Mouse (Mus musculus): ENCODE measurements around the gene Pign.

Pign gene

GRCm38 (mm10) chr1:105556078-105556477, 107.4 kb downstream of the Pign start:
- no peak for DNase-seq

GRCm38 (mm10) chr1:105555192-105555718, 108.2 kb downstream of the Pign start:
- no peak for DNase-seq

DNA sequence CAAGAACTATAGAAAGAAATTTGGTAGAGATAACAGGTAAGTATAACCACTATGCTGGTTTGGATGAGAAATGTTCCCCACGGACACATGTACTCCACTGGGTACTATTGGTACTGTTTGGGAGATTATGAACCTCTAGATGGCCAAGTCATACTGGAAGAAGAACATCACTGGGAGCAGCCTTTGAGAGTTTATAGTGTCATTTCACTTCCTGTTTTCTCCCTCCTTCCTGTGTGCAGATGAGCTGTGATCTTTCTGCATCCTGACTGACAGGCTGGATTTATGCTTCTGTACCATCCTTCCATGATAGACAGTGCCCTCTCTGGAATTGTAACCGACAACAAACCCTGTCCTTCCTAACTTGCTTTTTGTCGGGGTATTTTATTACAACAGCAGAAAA, 110.3 kb downstream of the Pign start:
- no peak for DNase-seq

DNA sequence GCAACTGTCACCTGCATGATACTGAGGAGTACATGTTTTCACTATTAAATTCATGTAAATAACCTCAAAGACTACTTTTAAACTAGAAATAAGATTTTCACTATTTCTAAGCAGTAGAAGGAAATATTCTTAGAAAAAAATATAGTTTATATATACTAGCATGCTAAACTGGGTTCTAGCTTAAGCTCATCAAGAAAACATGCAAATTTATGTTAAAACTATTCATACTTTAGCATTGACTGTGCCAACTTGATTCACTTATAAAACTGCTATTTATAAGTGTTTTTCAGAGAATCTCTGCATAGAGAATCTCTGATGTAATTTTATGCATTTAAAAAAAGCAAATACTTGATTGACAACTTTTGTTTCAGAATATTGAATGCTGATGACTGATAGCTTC, 113.3 kb downstream of the Pign start:
- no peak for DNase-seq

- no peak for DNase-seq
Measured at GRCm38 (mm10) chr1:105549648-105550047, 113.8 kb downstream of the Pign start.

GRCm38 (mm10) chr1:105543051-105543450, 120.4 kb downstream of the Pign start:
- no peak for DNase-seq

DNA sequence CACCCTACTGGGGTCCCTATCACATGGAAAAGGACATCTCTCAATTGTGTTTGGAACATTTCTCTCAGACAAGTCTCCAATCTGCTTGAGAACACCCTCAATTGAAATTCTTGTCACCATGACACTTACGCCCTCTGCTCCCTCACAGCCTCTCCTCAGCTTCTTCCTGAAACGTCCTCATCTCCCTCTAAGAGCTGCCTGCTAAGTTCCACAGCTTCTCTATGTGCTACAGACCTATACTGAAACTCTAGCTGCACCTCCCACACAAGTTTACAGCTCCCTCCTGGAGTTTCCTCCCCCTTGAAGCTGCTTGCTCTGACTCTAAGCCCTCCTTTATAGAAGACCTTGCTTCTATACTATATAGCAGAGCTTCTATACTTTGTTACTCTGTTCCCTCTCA, 139.7 kb downstream of the Pign start:
- no peak for DNase-seq

- no peak for DNase-seq
Measured at GRCm38 (mm10) chr1:105522321-105522720, 141.2 kb downstream of the Pign start.

- DNase-seq, result peak; percentile 45 to 71
Measured at GRCm38 (mm10) chr1:105518101-105518500, 145.4 kb downstream of the Pign start.

DNA sequence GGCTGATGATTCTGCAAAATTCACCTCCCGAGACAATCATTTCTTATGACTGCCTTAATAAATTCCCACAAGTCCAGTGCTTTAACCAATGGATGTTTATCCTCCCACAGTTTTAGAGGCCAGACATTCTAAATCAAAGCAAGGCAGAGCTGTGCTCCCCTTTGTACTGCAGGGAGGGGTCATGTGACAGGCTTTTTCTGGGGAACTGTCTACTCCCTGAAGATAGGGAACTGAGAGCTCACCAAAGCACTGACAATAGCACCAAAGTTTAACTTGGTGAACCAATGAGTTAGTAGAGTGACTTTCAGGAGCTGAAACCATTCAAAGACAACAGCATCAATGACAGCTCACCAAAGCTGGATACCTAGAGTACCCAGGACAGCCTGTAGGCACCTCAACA, 156.4 kb downstream of the Pign start:
- DNase-seq, result no peak

GRCm38 (mm10) chr1:105492626-105493025, 170.9 kb downstream of the Pign start:
- DNase-seq, result no peak

GRCm38 (mm10) chr1:105489456-105489855, 174.0 kb downstream of the Pign start:
- DNase-seq, result no peak

DNA sequence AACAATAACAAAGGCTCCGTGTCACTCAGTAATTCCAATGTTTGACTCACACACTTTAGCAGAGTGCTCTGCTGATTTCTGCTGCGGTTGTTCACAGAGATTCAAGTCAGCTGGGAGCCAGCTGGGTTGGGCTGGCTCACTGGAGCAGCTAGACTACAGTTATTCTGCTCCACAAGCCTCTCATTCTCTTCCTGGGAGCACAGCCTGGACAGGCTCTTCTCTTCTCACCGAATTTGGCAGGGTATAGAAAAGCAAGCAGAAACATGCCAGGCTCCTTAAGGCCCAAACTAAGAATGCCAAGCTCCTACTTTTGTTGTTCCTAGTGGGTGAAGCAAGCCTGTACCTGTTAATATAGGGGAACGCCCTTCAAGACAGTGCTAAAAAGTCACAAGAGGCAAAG, 176.4 kb downstream of the Pign start:
- DNase-seq, result no peak

Data from cerebellum, postnatal 14 days (tissue).